Mouse (Mus musculus): ENCODE data around the gene Olfr248. TPM values are rescaled to one million over a fixed set of nuclear protein-coding genes. Genes with fewer than 3 reads are reported as not detected.
"Not testable (repeated sequence)": the region's sequence is repeated elsewhere in the genome, so short reads cannot be mapped to it uniquely, and the experiment has no call there.

The Olfr248 gene
- polyA plus RNA-seq (2015; fragmentation: Nextera tagmentation; extraction: Ambion mirVana): not detected in 2 replicates

DNA sequence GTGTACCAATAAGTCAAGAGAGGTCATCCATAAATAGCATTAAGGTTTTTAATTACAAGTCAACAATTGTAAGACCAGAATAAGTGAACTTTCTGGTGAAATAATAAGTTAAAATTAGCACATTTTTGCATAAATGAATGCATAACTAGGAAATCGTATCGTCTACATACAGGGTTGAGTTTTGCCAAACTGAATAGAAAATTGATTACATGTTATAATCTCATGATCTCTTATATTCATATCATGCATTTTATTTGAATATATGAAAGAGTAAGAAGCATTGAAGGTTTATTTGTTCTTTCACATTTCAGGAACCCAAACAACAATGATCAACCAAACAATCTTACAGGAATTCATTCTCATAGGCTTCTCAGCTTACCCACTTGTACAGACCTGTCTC is at the start of gene Olfr248:
Olfr248 (plus strand) TSS at position 301 of the 400 bp plus-strand sequence.
- WGBS: 90% methylated on average over 2 of the region's 2 CpGs
- Histone ChIP-seq H3K36me3 (no peaks in the 10 kb centered on the region), H3K4me3 (replicated peaks) (no peak within 1 kb of the TSS), H3K27ac (replicated peaks) (no peak within 1 kb of the TSS), H3K9ac (no peak within 1 kb of the TSS), H3K9me3 (replicated peaks) (no peaks in the 10 kb centered on the region), H3K27me3 (no peaks in the 10 kb centered on the region), H3K4me2 (replicated peaks) (no peak within 1 kb of the TSS), H3K4me1 (no peaks in the 10 kb centered on the region)
- no peak for ATAC-seq (ENCODE audit: insufficient number of reproducible peaks, low FRiP score, low TSS enrichment, low read depth)

DNA sequence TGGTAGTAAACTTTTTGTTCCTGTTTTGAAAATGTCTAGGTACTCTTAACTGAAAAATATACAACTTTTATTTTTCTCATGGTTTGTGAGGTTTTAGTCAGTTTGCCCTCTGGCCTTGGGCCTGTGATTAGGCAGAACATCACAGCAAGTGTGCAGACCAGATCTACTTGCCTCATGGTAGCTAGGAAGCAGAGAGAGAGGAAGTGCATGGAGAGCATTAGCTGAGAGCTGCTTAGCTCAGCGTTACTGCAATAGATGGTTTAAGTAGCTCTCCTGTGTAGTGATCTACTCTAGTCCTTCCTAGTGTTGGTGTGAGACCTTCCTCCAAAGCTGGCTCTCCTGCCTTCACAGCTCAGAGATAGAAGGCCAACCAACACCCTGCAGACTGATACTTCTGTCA is 37.2 kb upstream of the Olfr248 start:
- not testable (repeated sequence) for H3K4me1 ChIP-seq; H3K4me3 ChIP-seq (replicated peaks); H3K9me3 ChIP-seq (replicated peaks); H3K4me2 ChIP-seq (replicated peaks); H3K27ac ChIP-seq (replicated peaks); H3K36me3 ChIP-seq; H3K27me3 ChIP-seq; H3K9ac ChIP-seq; ATAC-seq (ENCODE audit: insufficient number of reproducible peaks, low FRiP score, low TSS enrichment, low read depth)
- WGBS: 56% methylated on average over 1 of the region's 1 CpGs

GRCm38 (mm10) chr1:174354640-174355039 is 36.2 kb upstream of the Olfr248 start:
- H3K4me3 ChIP-seq (replicated peaks): no peak overlapping the region
- H3K4me1 ChIP-seq: no peaks in the 10 kb centered on the region
- H3K27ac ChIP-seq (replicated peaks): no peak overlapping the region
- no peaks in the 10 kb centered on the region for H3K36me3 ChIP-seq
- no peak overlapping the region for H3K9ac ChIP-seq
- 76% methylated on average over 5 of the region's 5 CpGs for WGBS
- ATAC-seq (ENCODE audit: insufficient number of reproducible peaks, low FRiP score, low TSS enrichment, low read depth): no peak
- H3K4me2 ChIP-seq (replicated peaks): no peak overlapping the region
- H3K27me3 ChIP-seq: no peaks in the 10 kb centered on the region
- H3K9me3 ChIP-seq (replicated peaks): no peaks in the 10 kb centered on the region

- no peaks in the 10 kb centered on the region for H3K36me3 ChIP-seq
- no peak within 1 kb of the TSS for H3K4me2 ChIP-seq (replicated peaks)
- H3K27me3 ChIP-seq: no peaks in the 10 kb centered on the region
- H3K4me3 ChIP-seq (replicated peaks): no peak within 1 kb of the TSS
- ATAC-seq (ENCODE audit: insufficient number of reproducible peaks, low FRiP score, low TSS enrichment, low read depth): no peak
- no peak within 1 kb of the TSS for H3K27ac ChIP-seq (replicated peaks)
- H3K9ac ChIP-seq: no peak within 1 kb of the TSS
- H3K9me3 ChIP-seq (replicated peaks): no peaks in the 10 kb centered on the region
- H3K4me1 ChIP-seq: no peaks in the 10 kb centered on the region
- 56% methylated on average over 2 of the region's 2 CpGs for WGBS
These were observed 25.9 kb upstream of the Olfr248 start, which contains the start of gene Olfr417 for GRCm38 (mm10) chr1:174364882-174365451. Gene Olfr417, plus strand, starts transcription at chr1:174365122.

GRCm38 (mm10) chr1:174373799-174374198 is 17.0 kb upstream of the Olfr248 start:
- no peak overlapping the region for H3K9ac ChIP-seq
- ATAC-seq (ENCODE audit: insufficient number of reproducible peaks, low FRiP score, low TSS enrichment, low read depth): no peak
- WGBS: 86% methylated on average over 3 of the region's 3 CpGs

GRCm38 (mm10) chr1:174422959-174423358 is 32.1 kb downstream of the Olfr248 start:
- Histone ChIP-seq H3K9me3 (replicated peaks) (no peaks in the 10 kb centered on the region), H3K4me3 (replicated peaks) (no peak overlapping the region), H3K27me3 (no peaks in the 10 kb centered on the region), H3K36me3 (no peaks in the 10 kb centered on the region), H3K4me1 (no peaks in the 10 kb centered on the region), H3K4me2 (replicated peaks) (no peak overlapping the region), H3K9ac (no peak overlapping the region), H3K27ac (replicated peaks) (no peak overlapping the region)
- no peak for ATAC-seq (ENCODE audit: insufficient number of reproducible peaks, low FRiP score, low TSS enrichment, low read depth)
- 87% methylated on average over 4 of the region's 4 CpGs for WGBS

More at GRCm38 (mm10) chr1:174373799-174374198, 17.0 kb upstream of the Olfr248 start:
- H3K4me1 ChIP-seq: no peaks in the 10 kb centered on the region
- no peaks in the 10 kb centered on the region for H3K36me3 ChIP-seq
- H3K9me3 ChIP-seq (replicated peaks): no peaks in the 10 kb centered on the region
- no peaks in the 10 kb centered on the region for H3K27me3 ChIP-seq
- no peak overlapping the region for H3K27ac ChIP-seq (replicated peaks)
- H3K4me2 ChIP-seq (replicated peaks): no peak overlapping the region
- no peak overlapping the region for H3K4me3 ChIP-seq (replicated peaks)

DNA sequence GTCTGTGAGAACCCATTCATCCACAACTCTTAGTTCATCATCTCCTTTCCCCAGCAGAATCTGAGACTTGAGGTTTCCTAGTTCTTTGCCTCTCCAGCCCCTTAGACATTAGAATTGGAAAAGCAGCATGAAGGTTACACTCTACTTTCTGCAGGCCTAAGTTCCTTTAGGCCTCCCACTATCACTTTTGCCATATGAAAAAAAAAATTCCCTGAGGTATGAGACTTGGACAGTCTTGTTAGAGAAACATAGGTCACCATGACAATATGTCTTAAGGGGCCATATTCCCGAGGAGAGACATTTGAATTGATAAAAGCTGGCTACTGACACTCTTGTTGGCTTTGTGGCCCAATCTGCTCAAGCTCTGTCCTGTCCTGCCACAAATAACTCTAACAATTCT is 32.9 kb downstream of the Olfr248 start, which contains the start of gene Olfr414:
Olfr414 (plus strand) TSS at position 301 of the 400 bp plus-strand sequence.
- Histone ChIP-seq H3K9ac (no peak within 1 kb of the TSS), H3K27me3 (no peaks in the 10 kb centered on the region), H3K36me3 (no peaks in the 10 kb centered on the region), H3K4me1 (no peaks in the 10 kb centered on the region), H3K4me2 (replicated peaks) (no peak within 1 kb of the TSS), H3K27ac (replicated peaks) (no peak within 1 kb of the TSS), H3K9me3 (replicated peaks) (no peaks in the 10 kb centered on the region), H3K4me3 (replicated peaks) (no peak within 1 kb of the TSS)
- ATAC-seq (ENCODE audit: insufficient number of reproducible peaks, low FRiP score, low TSS enrichment, low read depth): no peak
- WGBS: 51% methylated on average over 1 of the region's 1 CpGs

DNA sequence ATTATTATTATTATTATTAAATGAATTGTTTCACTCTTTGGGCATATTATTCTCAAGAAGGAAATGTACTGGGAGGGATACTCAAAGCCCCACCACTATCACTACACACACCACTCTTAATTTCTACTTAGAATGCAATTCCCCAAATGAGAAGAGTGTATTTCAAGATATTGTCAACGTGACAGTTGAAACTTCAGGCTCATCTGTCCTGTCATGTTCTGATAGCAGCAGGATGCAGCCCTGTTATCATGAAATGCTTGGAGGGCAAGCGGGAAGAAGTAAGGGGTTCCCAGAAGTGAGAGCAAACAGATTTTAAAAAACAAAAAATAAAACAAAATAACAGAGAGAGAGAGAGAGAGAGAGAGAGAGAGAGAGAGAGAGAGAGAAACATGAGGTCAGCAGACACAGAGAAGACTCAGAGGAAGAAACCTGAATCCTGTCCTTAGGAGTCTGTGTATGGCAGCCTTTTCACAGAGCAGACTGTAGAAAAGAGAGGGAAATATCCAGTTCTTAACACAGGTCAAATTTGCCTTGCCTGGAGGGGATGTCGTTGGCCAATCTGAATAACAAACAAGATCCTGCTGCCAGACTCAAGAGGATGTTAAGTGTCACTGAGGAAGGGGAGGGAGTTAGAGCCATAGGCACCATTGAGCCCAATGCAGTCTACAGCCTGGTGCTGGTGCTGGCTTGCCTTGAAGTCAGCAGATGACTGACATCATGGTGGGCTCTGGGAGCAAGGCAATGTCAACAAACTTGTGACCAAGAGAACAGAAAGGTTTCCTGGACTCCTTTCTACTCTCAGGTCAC is 35.5 kb downstream of the Olfr248 start:
- H3K9ac ChIP-seq: no peak overlapping the region
- no peaks in the 10 kb centered on the region for H3K9me3 ChIP-seq (replicated peaks)
- H3K4me2 ChIP-seq (replicated peaks): no peak overlapping the region
- H3K27ac ChIP-seq (replicated peaks): no peak overlapping the region
- ATAC-seq (ENCODE audit: insufficient number of reproducible peaks, low FRiP score, low TSS enrichment, low read depth): no peak
- WGBS: 44% methylated on average over 3 of the region's 3 CpGs
- H3K36me3 ChIP-seq: no peaks in the 10 kb centered on the region
- no peaks in the 10 kb centered on the region for H3K27me3 ChIP-seq
- no peaks in the 10 kb centered on the region for H3K4me1 ChIP-seq
- H3K4me3 ChIP-seq (replicated peaks): no peak overlapping the region

DNA sequence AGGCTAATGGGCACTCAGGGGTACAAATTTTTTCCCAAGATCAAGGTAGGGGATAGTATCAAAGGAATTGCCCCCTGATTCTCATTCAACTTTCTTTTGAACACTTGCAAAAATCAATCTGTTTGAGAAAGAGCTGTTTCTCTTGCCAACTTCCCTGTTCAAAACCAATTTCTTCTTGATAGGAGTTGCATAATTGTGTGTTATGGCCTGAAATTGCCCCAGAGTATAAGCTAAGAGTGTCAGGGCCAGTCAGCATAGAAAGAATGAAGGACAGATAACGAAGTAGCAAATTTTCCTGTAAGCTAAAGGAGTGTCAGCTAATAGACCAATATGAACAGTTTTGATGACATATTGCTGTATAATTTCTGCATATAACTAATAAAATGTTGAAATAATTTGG is 36.6 kb downstream of the Olfr248 start:
- 76% methylated on average over 1 of the region's 1 CpGs for WGBS
- Histone ChIP-seq H3K36me3 (no peaks in the 10 kb centered on the region), H3K27me3 (no peaks in the 10 kb centered on the region), H3K4me3 (replicated peaks) (no peak overlapping the region), H3K4me1 (no peaks in the 10 kb centered on the region), H3K9ac (no peak overlapping the region), H3K9me3 (replicated peaks) (no peaks in the 10 kb centered on the region), H3K27ac (replicated peaks) (no peak overlapping the region), H3K4me2 (replicated peaks) (no peak overlapping the region)
- ATAC-seq (ENCODE audit: insufficient number of reproducible peaks, low FRiP score, low TSS enrichment, low read depth): no peak

DNA sequence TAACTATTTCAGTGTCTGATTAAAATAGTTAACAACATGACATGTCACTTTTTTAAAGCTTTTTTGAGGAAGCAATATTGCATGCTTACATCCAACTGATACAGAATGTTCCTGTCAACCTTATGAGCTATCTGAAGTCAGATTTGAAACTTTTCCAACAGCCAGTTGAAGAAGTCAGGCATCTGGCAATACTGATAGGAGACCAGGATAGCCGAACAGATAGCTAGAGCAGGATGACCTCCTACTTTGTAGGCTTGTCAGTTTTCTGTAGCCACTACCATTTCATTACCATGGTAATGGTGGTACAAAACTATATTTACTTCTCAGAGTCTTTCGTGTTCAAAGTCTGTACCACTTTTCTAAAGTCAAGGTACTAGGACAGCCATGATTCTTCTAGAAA is 37.6 kb downstream of the Olfr248 start:
- H3K27me3 ChIP-seq: no peaks in the 10 kb centered on the region
- no peaks in the 10 kb centered on the region for H3K4me1 ChIP-seq
- H3K4me3 ChIP-seq (replicated peaks): no peak overlapping the region
- no peaks in the 10 kb centered on the region for H3K36me3 ChIP-seq
- no peaks in the 10 kb centered on the region for H3K9me3 ChIP-seq (replicated peaks)
- no peak for ATAC-seq (ENCODE audit: insufficient number of reproducible peaks, low FRiP score, low TSS enrichment, low read depth)
- WGBS: 90% methylated on average over 2 of the region's 2 CpGs
- no peak overlapping the region for H3K9ac ChIP-seq
- no peak overlapping the region for H3K4me2 ChIP-seq (replicated peaks)
- no peak overlapping the region for H3K27ac ChIP-seq (replicated peaks)

- H3K9ac ChIP-seq: no peak overlapping the region
- no peaks in the 10 kb centered on the region for H3K9me3 ChIP-seq (replicated peaks)
- 60% methylated on average over 1 of the region's 1 CpGs for WGBS
These were observed 43.3 kb downstream of the Olfr248 start for GRCm38 (mm10) chr1:174434121-174434520.

More at GRCm38 (mm10) chr1:174434121-174434520, 43.3 kb downstream of the Olfr248 start:
- no peak overlapping the region for H3K4me3 ChIP-seq (replicated peaks)
- H3K4me1 ChIP-seq: no peaks in the 10 kb centered on the region
- no peaks in the 10 kb centered on the region for H3K36me3 ChIP-seq
- no peak for ATAC-seq (ENCODE audit: insufficient number of reproducible peaks, low FRiP score, low TSS enrichment, low read depth)
- H3K27ac ChIP-seq (replicated peaks): no peak overlapping the region
- no peaks in the 10 kb centered on the region for H3K27me3 ChIP-seq
- no peak overlapping the region for H3K4me2 ChIP-seq (replicated peaks)

All from embryonic facial prominence, embryonic 15.5 days (tissue).